Mouse (Mus musculus) hindbrain, postnatal 0 days (tissue): ENCODE results near the gene Mical3. TPM values are rescaled to one million over a fixed set of nuclear protein-coding genes. Genes with fewer than 3 reads are reported as not detected.

ENCODE experiments used
- ATAC-seq: fragments of 200-750 bp; cut with Nextera tagmentation; 2 replicates; pipeline ENCODE4 v1.8.0; 2017; ENCODE audit warnings: mild to moderate bottlenecking, moderate TSS enrichment, moderate library complexity
- DNase-seq: peaks from one replicate; pipeline ENCODE4 v3.0.0-alpha.2; 2015; ENCODE audit warnings: low spot score
- H3K27ac ChIP-seq: fragments of 300-500 bp; sonication (generic); 2 replicates; pipeline ENCODE4 v1.5.1; 2014; ENCODE audit warnings: mild to moderate bottlenecking
- H3K27me3 ChIP-seq: fragments of 300-500 bp; sonication (generic); 2 replicates; pipeline ENCODE4 v1.6.1; 2014; ENCODE audit warnings: low read length, mixed read lengths; ENCODE audit not compliant: insufficient read depth
- H3K36me3 ChIP-seq: fragments of 300-500 bp; sonication (generic); 2 replicates; pipeline ENCODE4 v1.6.1; 2014; ENCODE audit warnings: low read length, mixed read lengths; ENCODE audit not compliant: insufficient read depth
- H3K4me1 ChIP-seq: fragments of 300-500 bp; sonication (generic); 2 replicates; pipeline ENCODE4 v1.6.1; 2014; ENCODE audit warnings: antibody characterized with exemption, low read length, mixed read lengths; ENCODE audit not compliant: insufficient read depth
- H3K4me2 ChIP-seq: fragments of 300-500 bp; sonication (generic); 2 replicates; pipeline ENCODE4 v1.6.1; 2014; ENCODE audit warnings: low read depth, mild to moderate bottlenecking, low read length, moderate library complexity, mixed read lengths
- H3K4me3 ChIP-seq: fragments of 300-500 bp; sonication (generic); 2 replicates; pipeline ENCODE4 v1.5.1; 2014; ENCODE audit warnings: low read length
- H3K9ac ChIP-seq: fragments of 300-500 bp; sonication (generic); replicated peaks from 2 replicates; pipeline ENCODE4 v1.6.1; 2014; ENCODE audit warnings: mild to moderate bottlenecking, low read length, moderate library complexity, mixed read lengths
- H3K9me3 ChIP-seq: fragments of 300-500 bp; sonication (generic); 2 replicates; pipeline ENCODE4 v1.6.1; 2016; ENCODE audit warnings: low read length, mixed read lengths
- CTCF ChIP-seq: IDR thresholded peaks from 2 replicates; pipeline ENCODE4 v1.5.1; 2016; ENCODE audit warnings: antibody characterized with exemption, control low read depth, low read depth
- WGBS: fragments of 180-500 bp; shearing (Covaris S2); extraction: QIAGEN DNeasy Blood & Tissue Kit; methylation state at CpG from one replicate; pipeline ENCODE4 v1.1.7; 2014; 5-methylcytosine and 5-hydroxymethylcytosine counted together
- polyA plus RNA-seq: library from polyadenylated mRNA; unstranded; fragments of >200 nt; fragmentation: Nextera tagmentation; extraction: Ambion mirVana; gene quantifications from 2 replicates; pipeline ENCODE4 v1.2.1, GENCODE M21; 2015
- total RNA-seq: library from RNA; depleted of rRNA; stranded (reverse); fragments of >200 nt; gene quantifications from 2 replicates; pipeline ENCODE4 v1.2.3, GENCODE M21; 2014

Mical3 gene
- total and polyA plus RNA-seq, 2 experiments from 2014 or later: 19.3 to 60.2 TPM

GRCm38 (mm10) chr6:121128736-121129135 lies 2.1 kb downstream of the Mical3 start:
- peak overlapping the region; percentile 88 for H3K27ac ChIP-seq
- WGBS: 74% methylated on average over 5 of the region's 5 CpGs
- H3K9me3 ChIP-seq: no peaks in the 10 kb centered on the region
- H3K4me1 ChIP-seq: 0 out of 2 replicates have a peak, but pooled peaks cover 3% of the 10 kb centered on the region
- ATAC-seq (no peak), DNase-seq (no peak)
- no peak for TF ChIP-seq CTCF
- no peaks in the 10 kb centered on the region for H3K27me3 ChIP-seq
- H3K36me3 ChIP-seq: no peaks in the 10 kb centered on the region
- H3K4me2 ChIP-seq: peak overlapping the region; percentile 68
- H3K9ac ChIP-seq: peak overlapping the region; percentile 57; the same call in 1 of the 2 replicates
- H3K4me3 ChIP-seq: peak overlapping the region; percentile 40

DNA sequence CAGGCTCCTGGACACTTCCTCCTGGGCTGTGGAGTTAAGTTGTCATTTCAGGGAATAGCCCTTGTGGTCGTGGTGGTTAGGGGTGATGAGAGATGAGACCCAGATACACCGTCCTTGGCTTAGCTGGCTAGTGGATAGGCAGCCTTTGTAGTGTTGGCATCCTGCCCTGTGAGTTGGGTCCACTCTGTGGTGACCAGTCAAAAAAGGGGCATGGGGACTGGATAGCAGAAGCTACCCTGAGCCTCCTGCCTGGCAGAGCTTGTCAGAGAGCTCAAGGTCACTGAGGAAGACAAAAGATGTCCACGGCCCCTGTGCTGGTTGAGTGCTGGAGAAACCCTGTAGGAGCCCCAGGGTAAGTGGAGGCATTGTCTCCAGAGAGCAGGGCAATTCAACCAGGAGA lies 3.1 kb downstream of the Mical3 start:
- no peaks in the 10 kb centered on the region for H3K36me3 ChIP-seq
- H3K4me3 ChIP-seq: no peak overlapping the region
- WGBS: 37% methylated on average over 3 of the region's 3 CpGs
- H3K27me3 ChIP-seq: no peaks in the 10 kb centered on the region
- TF ChIP-seq CTCF: no peak
- ATAC-seq (no peak), DNase-seq (no peak)
- no peaks in the 10 kb centered on the region for H3K9me3 ChIP-seq
- H3K4me1 ChIP-seq: 0 out of 2 replicates have a peak, but pooled peaks cover 3% of the 10 kb centered on the region
- no peak overlapping the region for H3K27ac ChIP-seq
- H3K4me2 ChIP-seq: peak overlapping the region; percentile 68
- no peak overlapping the region for H3K9ac ChIP-seq

GRCm38 (mm10) chr6:121126202-121126601 lies 4.6 kb downstream of the Mical3 start:
- Histone ChIP-seq H3K9ac (no peak overlapping the region), H3K4me1 (0 out of 2 replicates have a peak, but pooled peaks cover 3% of the 10 kb centered on the region), H3K4me2 (no peak overlapping the region), H3K9me3 (no peaks in the 10 kb centered on the region), H3K36me3 (no peaks in the 10 kb centered on the region), H3K27ac (no peak overlapping the region), H3K4me3 (no peak overlapping the region), H3K27me3 (no peaks in the 10 kb centered on the region)
- no peak for ATAC-seq
- DNase-seq: no peak
- TF ChIP-seq CTCF: no peak
- WGBS: 91% methylated on average over 5 of the region's 5 CpGs

- H3K27me3 ChIP-seq: no peaks in the 10 kb centered on the region
- H3K9ac ChIP-seq: no peak overlapping the region
- H3K27ac ChIP-seq: no peak overlapping the region
- H3K4me2 ChIP-seq: no peak overlapping the region
- ATAC-seq (no peak), DNase-seq (no peak)
- H3K4me1 ChIP-seq: no peaks in the 10 kb centered on the region
- H3K9me3 ChIP-seq: no peaks in the 10 kb centered on the region
- no peaks in the 10 kb centered on the region for H3K36me3 ChIP-seq
- 71% methylated on average over 5 of the region's 5 CpGs for WGBS
- TF ChIP-seq CTCF: no peak
- H3K4me3 ChIP-seq: no peak overlapping the region
Observed at GRCm38 (mm10) chr6:121122739-121123241, 8.0 kb downstream of the Mical3 start.

DNA sequence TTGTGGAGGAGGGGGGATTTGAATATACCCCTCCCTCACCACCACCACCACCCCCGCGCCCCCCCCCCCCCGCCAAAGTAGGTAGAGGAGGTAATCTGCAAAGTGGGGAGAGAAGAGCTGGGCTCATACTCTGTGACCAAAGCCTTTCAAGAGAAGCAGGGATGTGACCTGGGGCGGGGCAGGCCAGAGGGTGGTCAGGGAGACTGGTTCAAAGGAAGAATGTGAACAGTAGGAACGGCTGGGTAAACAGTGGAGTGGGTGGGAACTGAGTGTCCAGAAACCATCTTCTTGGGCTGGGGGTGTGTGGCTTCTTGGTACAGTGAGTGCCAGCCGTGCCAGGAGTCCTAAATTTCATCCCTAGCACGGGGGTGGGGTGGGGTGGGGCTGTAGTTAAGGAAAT lies 10.0 kb downstream of the Mical3 start:
- no peaks in the 10 kb centered on the region for H3K36me3 ChIP-seq
- H3K9me3 ChIP-seq: no peaks in the 10 kb centered on the region
- no peaks in the 10 kb centered on the region for H3K27me3 ChIP-seq
- WGBS: 35% methylated on average over 7 of the region's 7 CpGs
- H3K27ac ChIP-seq: no peak overlapping the region
- no peak overlapping the region for H3K4me3 ChIP-seq
- no peak overlapping the region for H3K4me2 ChIP-seq
- no peak; the same call in 1 of the 2 replicates for ATAC-seq
- H3K4me1 ChIP-seq: no peaks in the 10 kb centered on the region
- no peak overlapping the region for H3K9ac ChIP-seq
- no peak for DNase-seq
- no peak for TF ChIP-seq CTCF

GRCm38 (mm10) chr6:121117971-121118755 lies 12.6 kb downstream of the Mical3 start:
- Histone ChIP-seq H3K27me3 (no peaks in the 10 kb centered on the region), H3K27ac (no peak overlapping the region), H3K9ac (no peak overlapping the region), H3K4me3 (no peak overlapping the region), H3K4me1 (no peaks in the 10 kb centered on the region), H3K9me3 (no peaks in the 10 kb centered on the region), H3K4me2 (no peak overlapping the region), H3K36me3 (no peaks in the 10 kb centered on the region)
- ATAC-seq (no peak), DNase-seq (no peak)
- no peak for TF ChIP-seq CTCF
- WGBS: 81% methylated on average over 15 of the region's 15 CpGs

- Histone ChIP-seq H3K9ac (no peak overlapping the region), H3K9me3 (no peaks in the 10 kb centered on the region), H3K4me3 (no peak overlapping the region), H3K27ac (no peak overlapping the region), H3K36me3 (no peaks in the 10 kb centered on the region), H3K4me2 (no peak overlapping the region), H3K4me1 (no peaks in the 10 kb centered on the region), H3K27me3 (no peaks in the 10 kb centered on the region)
- 78% methylated on average over 4 of the region's 4 CpGs for WGBS
- ATAC-seq (no peak), DNase-seq (no peak)
- TF ChIP-seq CTCF: peak; percentile 51
Observed at GRCm38 (mm10) chr6:121117142-121117541, 13.7 kb downstream of the Mical3 start.
